In the genomic region with DNA sequence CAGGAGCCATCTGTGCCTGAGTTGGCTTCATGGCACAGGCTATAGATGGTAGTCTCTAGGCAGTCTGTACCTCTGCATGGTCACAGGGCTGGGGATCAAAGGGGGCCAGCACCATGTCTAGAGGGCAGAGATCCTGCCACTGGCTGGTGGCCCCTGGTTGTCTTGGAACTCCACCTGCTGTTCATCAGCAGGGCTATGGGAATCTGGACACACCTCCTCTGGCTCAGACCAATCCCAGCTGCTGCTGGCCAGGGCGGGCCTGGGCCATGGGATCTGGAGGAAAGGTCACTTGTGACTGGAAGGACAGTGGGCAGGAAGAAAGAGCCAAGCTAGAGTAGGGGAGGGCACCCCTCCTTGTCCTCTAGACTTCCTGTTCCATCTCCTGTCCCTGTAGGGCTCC, we compare ENCODE assay signal across 9 mouse cellular contexts. TPM values are rescaled to one million over a fixed set of nuclear protein-coding genes. Genes with fewer than 3 reads are reported as not detected.
DNase-seq lines count a peak whose midpoint lies in the region; ATAC-seq and TF ChIP-seq lines count a peak whose summit lies in the region.
"Had no signal": no experiment of that assay in that cellular context is flagged by ENCODE, and none has a peak within 500 bp of the region (broad histone marks: within the 10 kb centered on the region; RNA-seq: fewer than 3 reads in every experiment).

A gene (minus strand): TSS at position 156 of the 400 bp plus-strand sequence.

- H3K27ac ChIP-seq in layer of hippocampus, adult 2 months = peak within 1 kb of the TSS; percentile 65; the same call in 1 of the 2 replicates
- H3K27ac ChIP-seq in liver, embryonic 11.5 days (ENCODE audit: low read depth, low read length) = no peak within 1 kb of the TSS

- H3K9ac ChIP-seq in liver, embryonic 11.5 days (ENCODE audit: low read depth, low read length) = no peak within 1 kb of the TSS

- peaks cover 11% of the 10 kb centered on the region; the same call in 1 of the 2 replicates for H3K36me3 ChIP-seq in liver, embryonic 11.5 days (ENCODE audit: control insufficient read depth, insufficient read depth, low read length)

- no peak within 1 kb of the TSS for H3K4me2 ChIP-seq in liver, embryonic 11.5 days

- H3K27me3 ChIP-seq in liver, embryonic 11.5 days (replicated peaks; ENCODE audit: control insufficient read depth, insufficient read depth, low read length) = no peaks in the 10 kb centered on the region

- 33% methylated on average over 1 of the region's 1 CpGs for WGBS in liver, embryonic 11.5 days

- TF ChIP-seq POLR2A in brain, embryonic 14.5 days (IDR thresholded peaks at IDR 0.05; ENCODE audit: borderline replicate concordance, extremely low read depth, insufficient read depth, insufficient read length, poor library complexity, severe bottlenecking) = no peak

- intact Hi-C loops in heart, postnatal 10 days (cut with DNase I) = loop anchor here (2.0 kb wide), 1 partner anchor 221 kb away; no protein-coding TSS in a partner anchor
- intact Hi-C loops in left cerebral cortex, postnatal 4 days (cut with DNase I) = no loop called here

- no peaks in the 10 kb centered on the region for H3K9me3 ChIP-seq in liver, embryonic 11.5 days (ENCODE audit: control insufficient read depth, low read length)
- H3K9me3 ChIP-seq: G1E had no signal

- H3K4me3 ChIP-seq in layer of hippocampus, adult 2 months = no peak within 1 kb of the TSS
- H3K4me3 ChIP-seq in liver, embryonic 11.5 days (ENCODE audit: low read depth, low read length) = no peak within 1 kb of the TSS

- peaks cover 3% of the 10 kb centered on the region; the same call in 1 of the 2 replicates for H3K4me1 ChIP-seq in liver, embryonic 11.5 days (replicated peaks; ENCODE audit: control insufficient read depth, insufficient read depth, low read length)

- peak; percentile 44; the same call in 1 of the 2 replicates for ATAC-seq in liver, embryonic 11.5 days (replicated peaks; ENCODE audit: low FRiP score)

- no peak for DNase-seq in layer of hippocampus, adult 2 months (ENCODE audit: low spot score in 2 of 2)
- DNase-seq in layer of hippocampus, postnatal 10 days (ENCODE audit: low spot score in 2 of 2) = no peak
- DNase-seq in brain, embryonic 14.5 days (ENCODE audit: low read depth) = peak; percentile 15
- peak; percentile 90 to 92 for DNase-seq in heart, postnatal 10 days
- DNase-seq in liver, embryonic 11.5 days (ENCODE audit: low spot score) = no peak
- DNase-seq in left cerebral cortex, postnatal 4 days = no peak
- DNase-seq in c-Kit-positive CD71-positive TER-119-positive erythroid progenitor cells, embryonic 14.5 days (ENCODE audit: low spot score) = no peak
- no peak for DNase-seq in cerebellum, postnatal 14 days

- no peak for TF ChIP-seq CTCF in layer of hippocampus, adult 2 months (conservative IDR thresholded peaks at IDR 0.05)
- no peak for TF ChIP-seq CTCF in brain, embryonic 14.5 days (IDR thresholded peaks at IDR 0.05; ENCODE audit: borderline replicate concordance, extremely low read depth, insufficient read depth, insufficient read length)

RNA-seq across cellular contexts. Expression of the gene that starts here (rescaled TPM):
- total RNA-seq in layer of hippocampus, adult 2 months (2021) = 1 to 10 TPM; 1.6 to 3.6 TPM
- total RNA-seq in layer of hippocampus, postnatal 10 days (2021) = 1 to 10 TPM; 2.4 TPM
- polyA plus RNA-seq in brain, embryonic 14.5 days (2012; rRNA removed) = 0.40 and 0.42 TPM in 2 replicates
- 10 to 100 TPM; 81.1 to 84.5 TPM for total RNA-seq in heart, postnatal 10 days (2021)
- polyA plus RNA-seq in liver, embryonic 11.5 days (2014; fragmentation: Nextera tagmentation; extraction: Ambion mirVana) = not detected in 2 replicates
- total RNA-seq in left cerebral cortex, postnatal 4 days (2021) = 1 to 10 TPM; 1.1 to 1.7 TPM
- polyA plus RNA-seq: G1E had no signal

Comparison
In these comparisons a context has a peak if more than half of its experiments do, and no peak if none do; other contexts are left out.
1. RNA of the gene that starts here (total RNA-seq): 81.1 to 84.5 TPM in heart, postnatal 10 days; 1.6 to 3.6 TPM in layer of hippocampus, adult 2 months, 2.4 TPM in layer of hippocampus, postnatal 10 days and 1.1 to 1.7 TPM in left cerebral cortex, postnatal 4 days; every median in the first group is over 10 times any median in the second.
2. Peak in DNase-seq in brain, embryonic 14.5 days; RNA of the gene not detected or under 1 TPM.
3. Peak in ATAC-seq in liver, embryonic 11.5 days; RNA of the gene not detected or under 1 TPM.
4. DNase-seq: peak in heart, postnatal 10 days (2 of 2); none in layer of hippocampus, adult 2 months (0 of 2), layer of hippocampus, postnatal 10 days (0 of 2), liver, embryonic 11.5 days (single experiment), left cerebral cortex, postnatal 4 days (single experiment), c-Kit-positive CD71-positive TER-119-positive erythroid progenitor cells, embryonic 14.5 days (single experiment) and cerebellum, postnatal 14 days (0 of 2).